Mouse (Mus musculus) CH12.LX (cell line): ENCODE results near the gene Zbp1. TPM values are rescaled to one million over a fixed set of nuclear protein-coding genes. Genes with fewer than 3 reads are reported as not detected.

Source experiments
- DNase-seq: peaks from one replicate; pipeline ENCODE4 v3.0.0-alpha.2; 2013; ENCODE audit errors: extremely low read depth
- H3K27ac ChIP-seq: 2 replicates; pipeline ENCODE4 v1.5.1; 2012; ENCODE audit warnings: low read depth, mild to moderate bottlenecking, control low read depth, moderate library complexity; ENCODE audit not compliant: insufficient read depth
- H3K27me3 ChIP-seq: replicated peaks from 2 replicates; pipeline ENCODE3; 2012; ENCODE audit warnings: inconsistent platforms
- H3K36me3 ChIP-seq, 2 experiments: replicated peaks in 1 of 2; 2 replicates each; pipeline versions ENCODE3 to v1.6.1; 2012; ENCODE audit warnings: inconsistent platforms in 1 of 2, low read length in 1 of 2, mild to moderate bottlenecking in 1 of 2, mixed read lengths in 1 of 2, moderate library complexity in 1 of 2; ENCODE audit not compliant: control insufficient read depth in 1 of 2, insufficient read depth in 1 of 2
- H3K4me1 ChIP-seq, 2 experiments: 2 replicates each; pipeline ENCODE4 v1.6.1; 2012; ENCODE audit warnings: inconsistent platforms in 1 of 2, moderate library complexity in 1 of 2; ENCODE audit not compliant: insufficient read depth in 2 of 2, control insufficient read depth in 1 of 2
- H3K4me2 ChIP-seq: 2 replicates; pipeline ENCODE4 v1.6.1; 2012; ENCODE audit warnings: low read depth, mild to moderate bottlenecking, control low read depth; ENCODE audit not compliant: poor library complexity, insufficient read depth, severe bottlenecking
- H3K4me3 ChIP-seq, 3 experiments: fragments of 150-350 bp in 1 of 3; sonication (generic) in 1 of 3; replicated peaks in 1 of 3; 2 replicates each; pipeline versions ENCODE3 to v1.5.1; 2011 to 2012; ENCODE audit warnings: low read depth in 2 of 3, low read length in 2 of 3, mild to moderate bottlenecking in 2 of 3, moderate library complexity in 2 of 3, control low read depth in 1 of 3, improper control_type of control experiment in 1 of 3, inconsistent platforms in 1 of 3, mixed read lengths in 1 of 3; ENCODE audit not compliant: poor library complexity in 1 of 3
- H3K79me2 ChIP-seq: replicated peaks from 2 replicates; pipeline ENCODE4 v1.6.1; 2012; ENCODE audit warnings: mild to moderate bottlenecking, moderate library complexity; ENCODE audit not compliant: control insufficient read depth, poor library complexity, insufficient read depth, severe bottlenecking; ENCODE audit errors: extremely low read depth
- H3K9ac ChIP-seq: 2 replicates; pipeline ENCODE4 v1.6.1; 2012; ENCODE audit warnings: low read depth, mild to moderate bottlenecking, control low read depth, moderate library complexity; ENCODE audit not compliant: insufficient read depth
- H3K9me3 ChIP-seq: replicated peaks from 2 replicates; pipeline ENCODE3; 2012; ENCODE audit warnings: low read length, inconsistent platforms, mixed read lengths
- BHLHE40 ChIP-seq: IDR thresholded peaks from 2 replicates; pipeline ENCODE4 v1.6.1; 2011; ENCODE audit warnings: mild to moderate bottlenecking, low read depth, low read length, improper control_type of control experiment
- CHD1 ChIP-seq: IDR thresholded peaks from 2 replicates; pipeline ENCODE4 v1.6.1; 2012; ENCODE audit warnings: low read depth, low read length, improper control_type of control experiment, inconsistent platforms
- CHD2 ChIP-seq: IDR thresholded peaks from 2 replicates; pipeline ENCODE4 v1.6.1; 2011; ENCODE audit warnings: low read length, improper control_type of control experiment
- CTCF ChIP-seq, 2 experiments: IDR thresholded peaks in 1 of 2; conservative IDR thresholded peaks in 1 of 2; 2 replicates each; pipeline ENCODE4 v1.5.1; 2011 to 2012; ENCODE audit warnings: low read depth in 2 of 2, low read length in 2 of 2, improper control_type of control experiment in 1 of 2, inconsistent platforms in 1 of 2, mild to moderate bottlenecking in 1 of 2, moderate library complexity in 1 of 2
- E2F4 ChIP-seq: IDR thresholded peaks from 2 replicates; pipeline ENCODE4 v1.6.1; 2011; ENCODE audit warnings: low read depth, low read length, improper control_type of control experiment; ENCODE audit not compliant: insufficient replicate concordance
- ELF1 ChIP-seq: IDR thresholded peaks from 2 replicates; pipeline ENCODE4 v1.6.1; 2014; ENCODE audit warnings: low read depth, mild to moderate bottlenecking, inconsistent platforms, low read length, improper control_type of control experiment
- EP300 ChIP-seq: IDR thresholded peaks from 2 replicates; pipeline ENCODE4 v1.6.1; 2011; ENCODE audit warnings: low read length, improper control_type of control experiment
- ETS1 ChIP-seq: conservative IDR thresholded peaks from 2 replicates; pipeline ENCODE4 v1.6.1; 2012; ENCODE audit warnings: low read depth, mild to moderate bottlenecking, inconsistent platforms, low read length, improper control_type of control experiment, moderate library complexity
- GABPA ChIP-seq: IDR thresholded peaks from 2 replicates; pipeline ENCODE4 v1.6.1; 2012; ENCODE audit warnings: low read depth, low read length, improper control_type of control experiment, inconsistent platforms; ENCODE audit not compliant: insufficient replicate concordance
- HCFC1 ChIP-seq: IDR thresholded peaks from 2 replicates; pipeline ENCODE4 v1.6.1; 2012; ENCODE audit warnings: low read depth, mild to moderate bottlenecking, inconsistent platforms, low read length, improper control_type of control experiment
- IRF4 ChIP-seq: IDR thresholded peaks from 2 replicates; pipeline ENCODE4 v1.6.1; 2014; ENCODE audit warnings: low read depth, mild to moderate bottlenecking, inconsistent platforms, low read length, improper control_type of control experiment
- JUN ChIP-seq: IDR thresholded peaks from 2 replicates; pipeline ENCODE4 v1.6.1; 2011; ENCODE audit warnings: low read depth, mild to moderate bottlenecking, low read length, improper control_type of control experiment, moderate library complexity; ENCODE audit not compliant: insufficient read depth
- JUND ChIP-seq: conservative IDR thresholded peaks from 2 replicates; pipeline ENCODE4 v1.6.1; 2011; ENCODE audit warnings: low read depth, low read length, improper control_type of control experiment
- KAT2A ChIP-seq: IDR thresholded peaks from 2 replicates; pipeline ENCODE4 v1.6.1; 2012; ENCODE audit warnings: low read length, improper control_type of control experiment, inconsistent platforms; ENCODE audit not compliant: insufficient replicate concordance
- MAFK ChIP-seq: IDR thresholded peaks from 2 replicates; pipeline ENCODE4 v1.6.1; 2011; ENCODE audit warnings: low read length, improper control_type of control experiment; ENCODE audit not compliant: insufficient replicate concordance
- MAX ChIP-seq: IDR thresholded peaks from 2 replicates; pipeline ENCODE4 v1.6.1; 2011; ENCODE audit warnings: low read length, improper control_type of control experiment
- MAZ ChIP-seq: IDR thresholded peaks from 2 replicates; pipeline ENCODE4 v1.6.1; 2012; ENCODE audit warnings: low read depth, mild to moderate bottlenecking, inconsistent platforms, low read length, improper control_type of control experiment, moderate library complexity
- MEF2A ChIP-seq: IDR thresholded peaks from 2 replicates; pipeline ENCODE4 v1.6.1; 2014; ENCODE audit warnings: low read depth, mild to moderate bottlenecking, inconsistent platforms, low read length, improper control_type of control experiment, borderline replicate concordance
- MXI1 ChIP-seq: IDR thresholded peaks from 2 replicates; pipeline ENCODE4 v1.6.1; 2011; ENCODE audit warnings: mild to moderate bottlenecking, low read depth, low read length, improper control_type of control experiment
- MYC ChIP-seq: IDR thresholded peaks from 2 replicates; pipeline ENCODE4 v1.6.1; 2011; ENCODE audit warnings: low read depth, mild to moderate bottlenecking, improper control_type of control experiment, low read length
- NELFE ChIP-seq: IDR thresholded peaks from 2 replicates; pipeline ENCODE4 v1.6.1; 2011; ENCODE audit warnings: low read depth, low read length, improper control_type of control experiment
- NRF1 ChIP-seq: IDR thresholded peaks from 2 replicates; pipeline ENCODE4 v1.6.1; 2014; ENCODE audit warnings: low read depth, mild to moderate bottlenecking, inconsistent platforms, low read length, improper control_type of control experiment, moderate library complexity
- PAX5 ChIP-seq: IDR thresholded peaks from 2 replicates; pipeline ENCODE4 v1.6.1; 2012; ENCODE audit warnings: low read length, inconsistent platforms, mixed read lengths
- POLR2A ChIP-seq: IDR thresholded peaks from 2 replicates; pipeline ENCODE4 v1.6.1; 2011; ENCODE audit warnings: low read depth, mild to moderate bottlenecking, improper control_type of control experiment, low read length
- POLR2AphosphoS2 ChIP-seq: IDR thresholded peaks from 2 replicates; pipeline ENCODE4 v1.6.1; 2011; ENCODE audit warnings: low read depth, low read length, improper control_type of control experiment
- RAD21 ChIP-seq: IDR thresholded peaks from 2 replicates; pipeline ENCODE4 v1.6.1; 2011; ENCODE audit warnings: low read depth, mild to moderate bottlenecking, low read length, improper control_type of control experiment, moderate library complexity
- RCOR1 ChIP-seq: conservative IDR thresholded peaks from 2 replicates; pipeline ENCODE4 v1.6.1; 2012; ENCODE audit warnings: low read depth, mild to moderate bottlenecking, inconsistent platforms, low read length, improper control_type of control experiment
- SIN3A ChIP-seq: IDR thresholded peaks from 2 replicates; pipeline ENCODE4 v1.6.1; 2012; ENCODE audit warnings: low read length, improper control_type of control experiment, inconsistent platforms
- SMC3 ChIP-seq: IDR thresholded peaks from 2 replicates; pipeline ENCODE4 v1.6.1; 2011; ENCODE audit warnings: low read depth, low read length, improper control_type of control experiment
- TBP ChIP-seq: conservative IDR thresholded peaks from 2 replicates; pipeline ENCODE4 v1.6.1; 2011; ENCODE audit warnings: low read depth, low read length, improper control_type of control experiment
- TCF12 ChIP-seq: IDR thresholded peaks from 2 replicates; pipeline ENCODE4 v1.6.1; 2014; ENCODE audit warnings: low read depth, mild to moderate bottlenecking, inconsistent platforms, low read length, improper control_type of control experiment
- UBTF ChIP-seq: IDR thresholded peaks from 2 replicates; pipeline ENCODE4 v1.6.1; 2012; ENCODE audit warnings: low read depth, mild to moderate bottlenecking, inconsistent platforms, low read length, improper control_type of control experiment, moderate library complexity
- USF1 ChIP-seq: IDR thresholded peaks from 2 replicates; pipeline ENCODE4 v1.6.1; 2014; ENCODE audit warnings: low read depth, mild to moderate bottlenecking, inconsistent platforms, low read length, improper control_type of control experiment
- USF2 ChIP-seq: conservative IDR thresholded peaks from 2 replicates; pipeline ENCODE4 v1.6.1; 2011; ENCODE audit warnings: low read depth, low read length, improper control_type of control experiment
- ZC3H11A ChIP-seq: IDR thresholded peaks from 2 replicates; pipeline ENCODE4 v1.6.1; 2012; ENCODE audit warnings: low read depth, mild to moderate bottlenecking, inconsistent platforms, low read length, improper control_type of control experiment
- ZKSCAN1 ChIP-seq: IDR thresholded peaks from 2 replicates; pipeline ENCODE4 v1.6.1; 2012; ENCODE audit warnings: low read depth, inconsistent platforms, low read length, improper control_type of control experiment, borderline replicate concordance
- ZMIZ1 ChIP-seq: IDR thresholded peaks from 2 replicates; pipeline ENCODE4 v1.6.1; 2012; ENCODE audit warnings: low read depth, mild to moderate bottlenecking, inconsistent platforms, low read length, improper control_type of control experiment
- ZNF384 ChIP-seq: IDR thresholded peaks from 2 replicates; pipeline ENCODE4 v1.6.1; 2012; ENCODE audit warnings: low read depth, low read length, improper control_type of control experiment, inconsistent platforms
- dilution Hi-C: fragments of 300-500 bp; cut with MboI; formaldehyde crosslinking; loops from 2 replicates; pipeline ENCODE4 v1.14.3; 2020; ENCODE audit warnings: low sequenced_read_pairs; ENCODE audit not compliant: extremely low pct_unique_long_range_greater_than_20kb, extremely low pct_ligation_motif_present
- in situ Hi-C: fragments of 300-500 bp; cut with MboI; formaldehyde crosslinking; loops from 3 replicates; pipeline ENCODE4 v1.14.3; 2019; ENCODE audit warnings: low sequenced_read_pairs, low pct_ligation_motif_present, low pct_unique_long_range_greater_than_20kb, mixed read lengths
- polyA plus RNA-seq: library from polyadenylated mRNA; unstranded; fragments of >175 nt; gene quantifications from 2 replicates; pipeline ENCODE4 v1.2.1, GENCODE M21; 2012; ENCODE audit warnings: low read depth; ENCODE audit not compliant: insufficient read length
- total RNA-seq, 2 experiments: library from RNA; depleted of rRNA; stranded (reverse); fragments of 300-350 nt in 1 of 2; fragments of >200 nt in 1 of 2; gene quantifications; 2 replicates each; pipeline ENCODE4 v1.2.3; 2012 to 2014

Zbp1 gene
- total and polyA plus RNA-seq, 3 experiments: 8.1 to 9.8 (median 8.7) TPM

- peaks cover 46 to 71% of the 10 kb centered on the region in 2 experiments for H3K36me3 ChIP-seq
Observed at GRCm38 (mm10) chr2:173229578-173230224, 11.0 kb upstream of the Zbp1 start.

GRCm38 (mm10) chr2:173228567-173228966 is 9.8 kb upstream of the Zbp1 start:
- DNase-seq: no peak
- in situ Hi-C loops: loop anchor here (5.0 kb wide), 1 partner anchor 319 kb away; no protein-coding TSS in a partner anchor
- Histone ChIP-seq H3K4me2 (no peak overlapping the region), H3K4me3 (no peak overlapping the region), H3K9me3 (no peaks in the 10 kb centered on the region), H3K9ac (no peak overlapping the region), H3K4me1 (peaks cover 13 to 34% of the 10 kb centered on the region in 2 experiments), H3K27ac (no peak overlapping the region), H3K79me2 (no peaks in the 10 kb centered on the region), H3K36me3 (peaks cover 43 to 63% of the 10 kb centered on the region in 2 experiments), H3K27me3 (no peaks in the 10 kb centered on the region)
- dilution Hi-C loops: no loop called here
- TF ChIP-seq JUND (no peak), NRF1 (no peak), RCOR1 (no peak), USF1 (no peak), GABPA (no peak), SIN3A (no peak), CTCF (conservative IDR thresholded peaks at IDR 0.05 in 1 of 2, IDR thresholded peaks at IDR 0.05 in 1 of 2; ENCODE audit: low read depth in 2 of 2, low read length in 2 of 2) (no peak), CHD2 (no peak)
- TF ChIP-seq, all 38 proteins: peak for 0

More at GRCm38 (mm10) chr2:173229578-173230224, 11.0 kb upstream of the Zbp1 start:
- in situ Hi-C loops: loop anchor here (5.0 kb wide), 3 partner anchors 38 to 318 kb away; no protein-coding TSS in a partner anchor
- Histone ChIP-seq H3K9me3 (no peaks in the 10 kb centered on the region), H3K4me3 (no peak overlapping the region), H3K9ac (no peak overlapping the region), H3K27ac (peak overlapping the region; percentile 16; the same call in 1 of the 2 replicates), H3K4me2 (no peak overlapping the region), H3K27me3 (no peaks in the 10 kb centered on the region), H3K4me1 (peaks cover 10 to 23% of the 10 kb centered on the region in 2 experiments), H3K79me2 (peaks cover under 1% of the 10 kb centered on the region; the same call in 1 of the 2 replicates)
- DNase-seq: peak; percentile 86
- dilution Hi-C loops: no loop called here
- no peak for TF ChIP-seq NRF1
- TF ChIP-seq ZNF384: peak; percentile 18; the same call in 1 of the 2 replicates
- TF ChIP-seq EP300: no peak
- TF ChIP-seq JUND: no peak
- TF ChIP-seq ZC3H11A: peak; percentile 57; the same call in 1 of the 2 replicates
- no peak for TF ChIP-seq ETS1
- no peak; the same call in 1 of the 2 replicates for TF ChIP-seq MXI1
- TF ChIP-seq CHD1: no peak
- TF ChIP-seq CTCF (conservative IDR thresholded peaks at IDR 0.05 in 1 of 2, IDR thresholded peaks at IDR 0.05 in 1 of 2; ENCODE audit: low read depth in 2 of 2, low read length in 2 of 2): peak; percentile 81 to 96
- no peak for TF ChIP-seq MAFK
- no peak for TF ChIP-seq PAX5
- no peak for TF ChIP-seq MAX
- TF ChIP-seq MYC: peak; percentile 40; the same call in 1 of the 2 replicates
- TF ChIP-seq ZKSCAN1: no peak
- no peak for TF ChIP-seq IRF4
- no peak for TF ChIP-seq RCOR1
- TF ChIP-seq HCFC1: no peak
- TF ChIP-seq UBTF: no peak
- no peak for TF ChIP-seq KAT2A
- TF ChIP-seq POLR2A: no peak
- TF ChIP-seq ELF1: no peak
- TF ChIP-seq ZMIZ1: no peak
- TF ChIP-seq JUN: no peak
- TF ChIP-seq TCF12: no peak
- no peak for TF ChIP-seq CHD2
- TF ChIP-seq MAZ: 0 out of 2 replicates have a peak, but pooled peaks have one; percentile 42
- 0 out of 2 replicates have a peak, but pooled peaks have one; percentile 47 for TF ChIP-seq NELFE
- peak; percentile 78 for TF ChIP-seq RAD21
- TF ChIP-seq USF2: no peak
- TF ChIP-seq GABPA: no peak
- 0 out of 2 replicates have a peak, but pooled peaks have one; percentile 25 for TF ChIP-seq BHLHE40
- TF ChIP-seq SMC3: peak; percentile 84
- TF ChIP-seq USF1: no peak
- TF ChIP-seq SIN3A: no peak
- 0 out of 2 replicates have a peak, but pooled peaks have one; percentile 7 for TF ChIP-seq MEF2A
- TF ChIP-seq TBP: no peak
- no peak for TF ChIP-seq E2F4
- no peak for TF ChIP-seq POLR2AphosphoS2
